Mouse (Mus musculus) kidney, postnatal 0 days (tissue): Measurements from ENCODE around the gene Nrxn2. TPM values are rescaled to one million over a fixed set of nuclear protein-coding genes. Genes with fewer than 3 reads are reported as not detected.

Source experiments
- ATAC-seq: fragments of 200-750 bp; cut with Nextera tagmentation; replicated peaks from 2 replicates; pipeline ENCODE4 v1.8.0; 2017; ENCODE audit warnings: low read depth, moderate number of reproducible peaks, moderate TSS enrichment, moderate library complexity; ENCODE audit not compliant: low FRiP score
- DNase-seq: peaks from one replicate; pipeline ENCODE4 v3.0.0-alpha.2; 2016; ENCODE audit warnings: low spot score
- H3K27ac ChIP-seq: fragments of 300-500 bp; sonication (generic); 2 replicates; pipeline ENCODE4 v1.5.1; 2014; ENCODE audit warnings: mild to moderate bottlenecking
- H3K27me3 ChIP-seq: fragments of 300-500 bp; sonication (generic); 2 replicates; pipeline ENCODE4 v1.6.1; 2014; ENCODE audit warnings: low read length, mixed read lengths; ENCODE audit not compliant: insufficient read depth
- H3K36me3 ChIP-seq: fragments of 300-500 bp; sonication (generic); 2 replicates; pipeline ENCODE4 v1.6.1; 2014; ENCODE audit warnings: low read length, mixed read lengths; ENCODE audit not compliant: insufficient read depth
- H3K4me1 ChIP-seq: fragments of 300-500 bp; sonication (generic); replicated peaks from 2 replicates; pipeline ENCODE4 v1.6.1; 2014; ENCODE audit warnings: antibody characterized with exemption, low read length, mixed read lengths; ENCODE audit not compliant: insufficient read depth
- H3K4me2 ChIP-seq: fragments of 300-500 bp; sonication (generic); 2 replicates; pipeline ENCODE4 v1.6.1; 2014; ENCODE audit warnings: mild to moderate bottlenecking, low read length, moderate library complexity, mixed read lengths
- H3K4me3 ChIP-seq: fragments of 300-500 bp; sonication (generic); replicated peaks from 2 replicates; pipeline ENCODE4 v1.5.1; 2014; ENCODE audit warnings: low read depth, low read length
- H3K9ac ChIP-seq: fragments of 300-500 bp; sonication (generic); 2 replicates; pipeline ENCODE4 v1.6.1; 2014; ENCODE audit warnings: low read depth, low read length
- H3K9me3 ChIP-seq: fragments of 300-500 bp; sonication (generic); replicated peaks from 2 replicates; pipeline ENCODE4 v1.6.1; 2016; ENCODE audit warnings: low read length, inconsistent platforms, mixed read lengths
- CTCF ChIP-seq: IDR thresholded peaks from 2 replicates; pipeline ENCODE4 v1.5.1; 2016; ENCODE audit warnings: antibody characterized with exemption, low read depth, mild to moderate bottlenecking, moderate library complexity
- WGBS: fragments of 180-500 bp; shearing (Covaris S2); extraction: QIAGEN DNeasy Blood & Tissue Kit; methylation state at CpG from one replicate; pipeline ENCODE4 v1.1.7; 2014; 5-methylcytosine and 5-hydroxymethylcytosine counted together
- polyA plus RNA-seq: library from polyadenylated mRNA; unstranded; fragments of >200 nt; fragmentation: Nextera tagmentation; extraction: Ambion mirVana; gene quantifications from 2 replicates; pipeline ENCODE4 v1.2.1, GENCODE M21; 2015

Gene Nrxn2
- polyA plus RNA-seq, 1 experiment from 2014 or later: 5.9 TPM

DNA sequence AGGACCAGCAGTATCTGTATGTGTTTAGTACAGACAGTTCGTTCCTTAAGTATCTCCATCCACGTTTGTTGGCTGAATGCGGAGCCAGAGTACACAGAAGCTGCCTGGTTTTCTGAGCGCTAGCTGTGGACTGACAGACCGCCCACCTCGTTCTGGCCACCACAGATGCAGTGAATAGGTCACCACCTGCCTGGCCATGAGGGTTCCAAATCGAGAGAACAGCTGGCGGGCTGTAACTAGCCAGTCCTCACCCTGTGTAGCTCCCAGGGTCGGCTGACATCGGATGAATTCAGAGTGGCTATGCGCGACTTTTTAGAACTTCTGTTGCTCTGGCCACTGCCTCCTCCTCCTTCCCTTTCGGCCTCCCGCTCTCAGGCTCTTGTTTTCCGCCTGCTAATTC lies 56.2 kb downstream of the Nrxn2 start:
- TF ChIP-seq CTCF: no peak
- Histone ChIP-seq H3K9ac (no peak overlapping the region), H3K36me3 (no peaks in the 10 kb centered on the region), H3K9me3 (no peaks in the 10 kb centered on the region), H3K4me1 (peaks cover 9% of the 10 kb centered on the region; the same call in 1 of the 2 replicates), H3K27me3 (no peaks in the 10 kb centered on the region), H3K4me3 (no peak overlapping the region), H3K4me2 (no peak overlapping the region), H3K27ac (no peak overlapping the region)
- 28% methylated on average over 15 of the region's 15 CpGs for WGBS
- no peak for ATAC-seq
- DNase-seq: no peak

DNA sequence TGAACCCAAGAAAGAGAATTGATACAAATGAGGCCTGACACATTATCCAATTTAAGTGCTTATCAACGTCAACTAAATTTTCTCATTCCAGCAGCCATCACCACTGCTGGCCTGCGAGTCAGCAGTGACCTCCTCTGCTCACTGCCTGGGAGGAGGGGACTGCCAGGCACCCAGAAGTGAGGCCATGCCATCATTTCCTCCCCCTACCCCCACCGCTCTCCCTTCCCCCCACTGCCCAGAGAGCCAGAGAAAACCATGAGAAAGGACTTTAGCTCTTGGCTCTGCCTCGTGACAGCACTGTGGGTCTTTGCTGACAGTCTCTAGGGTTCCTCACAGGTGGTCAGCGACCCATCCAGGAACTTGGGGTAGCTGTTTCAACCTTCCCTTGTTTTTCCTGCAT lies 56.6 kb downstream of the Nrxn2 start:
- ATAC-seq (no peak), DNase-seq (no peak)
- Histone ChIP-seq H3K27ac (no peak overlapping the region), H3K27me3 (no peaks in the 10 kb centered on the region), H3K4me3 (no peak overlapping the region), H3K4me1 (peaks cover 9% of the 10 kb centered on the region; the same call in 1 of the 2 replicates), H3K9me3 (no peaks in the 10 kb centered on the region), H3K9ac (no peak overlapping the region), H3K36me3 (no peaks in the 10 kb centered on the region), H3K4me2 (no peak overlapping the region)
- TF ChIP-seq CTCF: no peak
- 39% methylated on average over 5 of the region's 5 CpGs for WGBS

DNA sequence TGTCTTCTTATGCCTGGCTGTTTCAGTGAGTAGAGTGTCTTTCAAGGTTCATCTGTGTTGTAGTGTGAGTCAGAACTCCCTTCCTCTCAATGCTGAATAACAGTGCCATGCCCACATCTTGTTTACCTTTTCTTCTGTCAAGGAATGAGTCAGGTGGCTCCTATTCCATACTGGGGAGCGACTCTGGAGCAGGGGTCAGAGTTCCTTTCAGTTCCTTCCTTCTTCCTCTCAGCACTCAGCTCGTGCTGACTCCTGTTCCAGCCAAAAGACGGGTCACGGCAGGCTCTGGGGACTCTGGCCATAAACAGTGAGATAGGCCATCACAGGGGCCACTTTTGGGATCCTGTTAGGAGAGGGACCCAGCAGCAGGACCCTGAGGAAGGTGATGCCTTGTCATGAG lies 58.5 kb downstream of the Nrxn2 start:
- DNase-seq (no peak), ATAC-seq (no peak)
- no peak overlapping the region for H3K27ac ChIP-seq
- H3K4me1 ChIP-seq: peaks cover 9% of the 10 kb centered on the region; the same call in 1 of the 2 replicates
- no peak for TF ChIP-seq CTCF
- WGBS: 35% methylated on average over 4 of the region's 4 CpGs
- H3K27me3 ChIP-seq: no peaks in the 10 kb centered on the region
- no peak overlapping the region for H3K4me2 ChIP-seq
- no peak overlapping the region for H3K9ac ChIP-seq
- H3K9me3 ChIP-seq: no peaks in the 10 kb centered on the region
- no peaks in the 10 kb centered on the region for H3K36me3 ChIP-seq
- H3K4me3 ChIP-seq: no peak overlapping the region

DNA sequence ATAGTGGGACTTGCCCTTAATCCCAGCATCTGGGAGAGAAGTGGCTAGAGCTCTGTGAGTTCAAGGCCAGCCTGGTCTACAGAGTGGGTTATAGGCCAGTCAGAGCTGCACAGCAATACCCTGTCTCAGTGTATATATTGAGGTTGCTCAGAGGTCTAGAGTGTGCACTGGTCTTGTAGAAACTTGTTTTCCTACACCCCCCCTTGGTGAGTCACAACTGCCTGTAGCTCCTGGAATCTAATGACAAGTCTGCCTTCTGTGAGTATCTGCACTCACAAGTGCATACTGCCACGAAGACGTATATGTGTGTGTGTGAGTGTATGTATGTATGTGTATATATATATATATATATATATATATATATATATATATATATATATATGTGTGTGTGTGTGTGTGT lies 60.0 kb downstream of the Nrxn2 start:
- no peak overlapping the region for H3K4me3 ChIP-seq
- H3K36me3 ChIP-seq: no peaks in the 10 kb centered on the region
- TF ChIP-seq CTCF: no peak
- H3K4me1 ChIP-seq: peaks cover 9% of the 10 kb centered on the region; the same call in 1 of the 2 replicates
- H3K27ac ChIP-seq: no peak overlapping the region
- DNase-seq (no peak), ATAC-seq (no peak)
- no peak overlapping the region for H3K4me2 ChIP-seq
- H3K9me3 ChIP-seq: no peaks in the 10 kb centered on the region
- no peaks in the 10 kb centered on the region for H3K27me3 ChIP-seq
- no peak overlapping the region for H3K9ac ChIP-seq
- WGBS: 87% methylated on average over 2 of the region's 2 CpGs

DNA sequence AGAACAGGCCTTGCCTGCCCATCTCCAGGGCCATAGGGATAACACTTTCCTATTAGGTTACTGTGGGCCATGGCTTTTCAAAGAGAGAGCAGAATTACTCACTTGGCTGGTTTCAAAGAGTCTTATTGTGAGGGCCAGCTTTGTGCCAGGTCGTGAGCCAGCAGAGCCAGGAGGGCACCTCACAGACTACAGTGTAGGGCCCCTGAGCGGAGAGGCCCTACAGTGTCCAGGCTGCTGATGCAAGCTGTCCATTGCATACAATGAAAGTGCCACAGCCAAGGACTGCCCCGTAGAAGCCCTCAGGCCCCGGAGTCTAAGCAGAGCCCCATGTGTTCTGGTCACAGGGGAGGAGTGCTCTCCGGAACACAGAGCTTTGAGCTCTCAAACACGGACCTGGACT lies 64.4 kb downstream of the Nrxn2 start:
- Histone ChIP-seq H3K4me2 (no peak overlapping the region), H3K9me3 (no peaks in the 10 kb centered on the region), H3K9ac (no peak overlapping the region), H3K4me1 (no peaks in the 10 kb centered on the region), H3K4me3 (no peak overlapping the region), H3K36me3 (no peaks in the 10 kb centered on the region), H3K27ac (no peak overlapping the region), H3K27me3 (no peaks in the 10 kb centered on the region)
- ATAC-seq: no peak
- no peak for TF ChIP-seq CTCF
- DNase-seq: no peak
- WGBS: 84% methylated on average over 6 of the region's 6 CpGs

DNA sequence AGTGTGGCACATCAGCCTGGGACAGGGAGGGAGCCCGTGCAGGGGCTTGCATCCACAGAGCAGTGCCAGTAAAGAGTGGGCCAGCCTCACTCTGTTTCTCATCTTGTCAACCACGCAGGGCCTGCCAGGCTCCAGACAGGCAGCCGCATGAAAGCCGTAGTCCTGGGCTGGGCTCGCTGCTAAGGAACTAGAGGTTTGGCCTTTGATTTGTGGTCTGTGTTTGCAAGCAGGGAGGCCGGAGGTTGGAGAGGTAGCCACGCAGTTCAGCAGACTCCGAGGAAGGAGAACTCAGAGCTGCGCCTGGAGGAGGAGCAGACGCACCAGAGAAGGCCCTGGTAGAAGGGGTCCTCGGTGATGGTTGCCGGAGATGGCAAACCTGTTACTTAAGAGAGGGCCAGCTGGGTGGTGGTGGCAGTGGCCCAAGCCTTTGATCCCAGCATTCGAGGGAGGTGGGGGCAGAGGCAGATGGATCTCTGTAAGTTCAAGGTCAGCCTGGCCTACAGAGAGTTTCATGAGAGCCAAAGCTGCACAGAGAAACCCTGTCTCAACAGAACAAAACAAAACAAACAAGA lies 66.6 kb downstream of the Nrxn2 start:
- no peak overlapping the region for H3K9ac ChIP-seq
- WGBS: 61% methylated on average over 13 of the region's 13 CpGs
- H3K36me3 ChIP-seq: no peaks in the 10 kb centered on the region
- no peak for TF ChIP-seq CTCF
- DNase-seq (no peak), ATAC-seq (no peak)
- no peak overlapping the region for H3K4me2 ChIP-seq
- H3K4me1 ChIP-seq: no peaks in the 10 kb centered on the region
- no peaks in the 10 kb centered on the region for H3K9me3 ChIP-seq
- no peaks in the 10 kb centered on the region for H3K27me3 ChIP-seq
- H3K4me3 ChIP-seq: no peak overlapping the region
- no peak overlapping the region for H3K27ac ChIP-seq

DNA sequence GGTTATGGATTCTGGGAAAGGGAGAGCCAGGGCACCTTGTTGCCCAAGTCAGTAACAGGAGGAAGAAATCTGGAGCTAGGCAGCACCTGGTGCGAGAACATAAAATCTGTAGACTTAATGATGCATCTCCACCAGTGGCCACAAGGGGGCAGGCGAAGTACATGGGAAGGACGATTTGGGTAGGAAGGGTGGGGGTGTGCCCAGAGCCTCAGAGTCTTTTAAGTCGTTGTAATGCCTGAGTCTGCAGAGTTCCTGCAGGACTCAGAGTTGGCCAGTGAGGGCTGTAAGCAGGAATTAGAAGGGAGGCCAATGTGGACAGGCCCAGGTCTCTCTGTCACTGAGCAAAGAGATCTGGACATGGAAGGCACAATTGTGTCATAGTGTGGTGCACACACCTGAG lies 70.5 kb downstream of the Nrxn2 start:
- DNase-seq (peak; percentile 97), ATAC-seq (peak; percentile 58)
- H3K9me3 ChIP-seq: no peaks in the 10 kb centered on the region
- no peak overlapping the region for H3K27ac ChIP-seq
- H3K27me3 ChIP-seq: 0 out of 2 replicates have a peak, but pooled peaks cover 6% of the 10 kb centered on the region
- no peaks in the 10 kb centered on the region for H3K4me1 ChIP-seq
- 0% methylated on average over 4 of the region's 4 CpGs for WGBS
- no peak overlapping the region for H3K4me2 ChIP-seq
- H3K36me3 ChIP-seq: no peaks in the 10 kb centered on the region
- peak; percentile 99 for TF ChIP-seq CTCF
- no peak overlapping the region for H3K9ac ChIP-seq
- H3K4me3 ChIP-seq: no peak overlapping the region
